Mouse (Mus musculus) frontal cortex, adult (tissue): ENCODE data around the gene Fosl2.

Experiments used
- ATAC-seq: cut with Nextera tagmentation; 2 replicates; pipeline ENCODE4 v1.9.2; 2017; ENCODE audit warnings: mild to moderate bottlenecking, moderate library complexity, mixed read lengths; ENCODE audit not compliant: low TSS enrichment

Fosl2 gene

GRCm38 (mm10) chr5:32135336-32136206 lies at the start of gene Fosl2:
Gene Fosl2, plus strand, starts transcription at chr5:32135801.
- peak; percentile 71 for ATAC-seq

- ATAC-seq: no peak
These were observed 49.6 kb upstream of the Fosl2 start for GRCm38 (mm10) chr5:32085971-32086370.

- ATAC-seq: no peak
These were observed 49.0 kb upstream of the Fosl2 start for GRCm38 (mm10) chr5:32086526-32087090.

GRCm38 (mm10) chr5:32089481-32089880 lies 46.1 kb upstream of the Fosl2 start:
- peak; percentile 73; the same call in 1 of the 2 replicates for ATAC-seq

- ATAC-seq: no peak
These were observed 43.3 kb upstream of the Fosl2 start for GRCm38 (mm10) chr5:32092281-32092680.

- ATAC-seq: no peak
These were observed 36.9 kb upstream of the Fosl2 start for GRCm38 (mm10) chr5:32098691-32099090.

GRCm38 (mm10) chr5:32102484-32102883 lies 33.1 kb upstream of the Fosl2 start:
- ATAC-seq: no peak

- no peak for ATAC-seq
These were observed 32.6 kb upstream of the Fosl2 start for GRCm38 (mm10) chr5:32102971-32103431.

GRCm38 (mm10) chr5:32103545-32103944 lies 32.1 kb upstream of the Fosl2 start:
- no peak for ATAC-seq

GRCm38 (mm10) chr5:32104119-32104990 lies 31.2 kb upstream of the Fosl2 start:
- ATAC-seq: no peak

- ATAC-seq: no peak
These were observed 29.0 kb upstream of the Fosl2 start for GRCm38 (mm10) chr5:32106473-32107140.

- ATAC-seq: no peak
These were observed 24.9 kb upstream of the Fosl2 start for GRCm38 (mm10) chr5:32110651-32111050.

GRCm38 (mm10) chr5:32112206-32112916 lies 23.2 kb upstream of the Fosl2 start:
- no peak for ATAC-seq

- no peak for ATAC-seq
These were observed 14.7 kb upstream of the Fosl2 start for GRCm38 (mm10) chr5:32120901-32121376.

GRCm38 (mm10) chr5:32121936-32122335 lies 13.7 kb upstream of the Fosl2 start:
- ATAC-seq: no peak

GRCm38 (mm10) chr5:32122363-32122762 lies 13.2 kb upstream of the Fosl2 start:
- ATAC-seq: no peak

GRCm38 (mm10) chr5:32124957-32125356 lies 10.6 kb upstream of the Fosl2 start:
- ATAC-seq: no peak

GRCm38 (mm10) chr5:32127226-32127625 lies 8.4 kb upstream of the Fosl2 start:
- ATAC-seq: no peak

GRCm38 (mm10) chr5:32127927-32128326 lies 7.7 kb upstream of the Fosl2 start:
- ATAC-seq: no peak

- 0 out of 2 replicates have a peak, but pooled peaks have one; percentile 2 for ATAC-seq
These were observed 2.6 kb upstream of the Fosl2 start for GRCm38 (mm10) chr5:32132971-32133501.
